Mouse (Mus musculus) testis, adult 10 weeks (tissue): ENCODE results near the gene Tmem63c. TPM values are rescaled to one million over a fixed set of nuclear protein-coding genes. Genes with fewer than 3 reads are reported as not detected.

Experiments
- polyA plus RNA-seq: library from polyadenylated mRNA; stranded (reverse); fragments of 350-450 nt; fragmentation: Illumina TruSeq; extraction: RNeasy Lipid Tissue Mini Kit (QIAGEN cat#74804); gene quantifications from one replicate; pipeline ENCODE4 v1.2.3, GENCODE M21; 2014; ENCODE audit warnings: low read depth, low replicate concordance

Gene Tmem63c
- 2.7 TPM for polyA plus RNA-seq

DNA sequence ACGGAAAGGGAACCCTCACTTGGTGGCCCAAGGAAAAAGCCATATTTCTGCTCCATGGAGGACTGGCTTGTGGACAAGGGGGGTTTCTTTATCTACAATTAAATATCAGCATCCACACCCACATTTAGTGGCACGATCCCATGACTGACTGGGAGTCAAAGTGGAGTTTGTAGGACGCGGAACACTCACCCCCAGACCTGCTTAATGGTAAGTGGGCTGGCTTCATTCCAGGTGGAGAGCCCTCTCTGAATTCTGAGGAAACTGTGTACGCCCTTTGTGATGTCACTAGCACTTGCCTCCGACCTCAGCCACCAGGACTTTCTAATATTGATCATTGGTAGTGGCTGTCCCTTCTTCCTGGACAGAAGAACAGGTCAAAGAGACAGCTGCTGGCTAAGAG lies at the start of gene Tmem63c:
Gene Tmem63c (plus strand): TSS at position 301 of the 400 bp plus-strand sequence.

DNA sequence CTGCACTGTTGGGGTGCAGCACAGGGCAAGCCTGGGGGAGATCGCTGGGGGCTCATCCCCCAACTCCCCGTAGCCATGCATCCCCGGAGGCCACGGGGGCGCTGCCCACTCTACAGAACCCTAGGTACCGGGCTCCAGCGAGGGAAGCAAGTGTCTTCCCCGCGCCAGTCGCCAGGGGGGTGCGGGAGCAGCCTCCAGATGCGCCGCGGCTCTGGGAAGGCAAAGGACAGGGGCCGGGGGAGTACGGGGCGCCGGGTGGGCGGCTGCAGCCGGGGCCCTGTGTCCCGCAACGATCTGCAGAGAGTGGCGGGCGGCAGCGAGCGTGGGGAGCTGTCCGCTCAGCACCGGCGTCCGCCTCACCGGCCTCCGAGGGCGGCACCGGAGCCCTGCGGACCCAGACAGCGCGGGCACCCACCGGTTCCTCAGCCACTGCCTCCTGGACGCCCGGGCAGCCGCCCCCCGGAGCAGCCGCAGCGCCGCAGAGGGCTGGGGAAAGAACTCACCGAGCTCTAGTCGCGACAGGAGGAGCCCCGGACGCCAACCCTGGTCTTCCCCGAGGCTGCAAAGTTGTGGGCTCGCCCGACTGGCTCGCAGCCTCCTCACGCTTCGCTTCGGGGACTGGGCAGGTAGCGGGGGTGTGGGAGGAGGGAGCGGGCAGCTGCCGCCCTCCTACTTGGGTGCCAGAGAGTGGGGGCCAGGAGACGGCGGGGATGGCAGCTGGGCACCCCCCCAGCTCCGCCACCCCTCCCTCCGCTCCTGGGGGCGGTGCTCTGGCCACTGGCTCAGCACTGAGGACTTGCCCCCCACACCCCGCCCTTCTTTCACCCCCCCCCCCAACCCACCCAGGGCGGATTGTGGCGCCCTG lies 31.0 kb upstream of the Tmem63c start, which contains the start of gene Zdhhc22:
Gene Zdhhc22 (minus strand): TSS at position 541 of the 865 bp plus-strand sequence.

DNA sequence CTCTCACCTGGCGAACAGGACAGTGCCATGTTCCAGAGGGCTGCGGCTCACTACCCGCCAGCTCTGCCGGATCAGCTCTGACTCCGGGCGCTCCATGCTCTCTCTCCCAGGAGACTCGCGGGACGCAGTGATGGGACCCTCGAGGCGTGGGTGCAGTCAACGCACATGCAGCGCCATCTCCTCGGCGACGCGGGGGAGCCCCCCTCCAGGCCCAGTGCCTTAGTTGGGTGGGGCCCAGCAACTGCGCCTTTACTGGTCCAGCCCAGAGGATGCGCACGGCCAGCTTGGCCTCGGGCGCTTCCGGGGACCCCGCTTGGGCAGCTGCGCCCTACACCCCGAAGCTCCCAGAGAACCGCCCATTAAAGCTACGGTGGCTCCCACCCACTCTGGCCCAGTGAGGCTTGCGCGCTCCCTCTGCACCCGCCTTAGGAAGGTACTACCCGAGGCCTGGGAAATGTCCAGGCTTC lies 81.1 kb downstream of the Tmem63c start, which contains the start of gene Ngb:
Gene Ngb (minus strand): TSS at position 375 of the 467 bp plus-strand sequence.

Other genes with a start within 250 kb of the Tmem63c start
- gene Irf2bpl, start 136.5 kb upstream of the Tmem63c start, polyA plus RNA-seq: 2.0 TPM
- gene Cipc, start 74.3 kb upstream of the Tmem63c start, polyA plus RNA-seq: 26.4 TPM
- not detected for gene Zdhhc22, start 30.9 kb upstream of the Tmem63c start, polyA plus RNA-seq
- 0.25 TPM for gene Ngb, start 81.2 kb downstream of the Tmem63c start, polyA plus RNA-seq
- 50.7 TPM for gene Gstz1, start 125.8 kb downstream of the Tmem63c start, polyA plus RNA-seq
- 33.3 TPM for gene Pomt2, start 126.6 kb downstream of the Tmem63c start, polyA plus RNA-seq
- gene Samd15, start 178.4 kb downstream of the Tmem63c start, polyA plus RNA-seq: 150 TPM
- 6.0 TPM for gene Tmed8, start 179.1 kb downstream of the Tmem63c start, polyA plus RNA-seq
- gene Noxred1, start 217.4 kb downstream of the Tmem63c start, polyA plus RNA-seq: 108 TPM
- 17.4 TPM for gene Vipas39, start 244.9 kb downstream of the Tmem63c start, polyA plus RNA-seq
- gene Ahsa1, start 245.1 kb downstream of the Tmem63c start, polyA plus RNA-seq: 78.8 TPM